Mouse (Mus musculus) cerebellum, adult 9-10 months (tissue): ENCODE measurements at regions not wholly inside any gene's neighbourhood (a gene's known extent, or its start where the extent isn't known, plus 50 kb on each side); places are given as distances from the start of the nearest gene placed in this dataset.

Experiments used
- DNase-seq: peaks from one replicate; pipeline ENCODE4 v3.0.0; 2022

- DNase-seq = no peak
Measured at GRCm38 (mm10) chr10:122193343-122193742, 96.2 kb upstream of the Rxylt1 start.

GRCm38 (mm10) chr10:122185152-122185745 is 88.1 kb upstream of the Rxylt1 start:
- DNase-seq = no peak

GRCm38 (mm10) chr10:122183025-122183424 is 85.9 kb upstream of the Rxylt1 start:
- DNase-seq = no peak

- DNase-seq = no peak
Measured at GRCm38 (mm10) chr10:122149038-122149437, 51.9 kb upstream of the Rxylt1 start.

GRCm38 (mm10) chr10:122148609-122149008 is 51.4 kb upstream of the Rxylt1 start:
- DNase-seq = no peak
